Mouse (Mus musculus) liver, embryonic 11.5 days (tissue): ENCODE measurements around the gene 1700021F05Rik. TPM values are rescaled to one million over a fixed set of nuclear protein-coding genes. Genes with fewer than 3 reads are reported as not detected.

Experiments
- ATAC-seq: fragments of 200-750 bp; cut with Nextera tagmentation; replicated peaks from 2 replicates; pipeline ENCODE4 v1.8.0; 2017; ENCODE audit warnings: moderate number of reproducible peaks, mild to moderate bottlenecking, moderate TSS enrichment, moderate library complexity; ENCODE audit not compliant: low FRiP score
- DNase-seq: peaks from one replicate; pipeline ENCODE4 v3.0.0-alpha.2; 2017; ENCODE audit warnings: low spot score
- H3K27ac ChIP-seq: fragments of 300-500 bp; sonication (generic); 2 replicates; pipeline ENCODE4 v1.5.1; 2014; ENCODE audit warnings: mild to moderate bottlenecking, low read depth, low read length, control low read depth
- H3K27me3 ChIP-seq: fragments of 300-500 bp; sonication (generic); replicated peaks from 2 replicates; pipeline ENCODE4 v1.6.1; 2014; ENCODE audit warnings: low read length, mixed read lengths; ENCODE audit not compliant: control insufficient read depth, insufficient read depth
- H3K36me3 ChIP-seq: fragments of 300-500 bp; sonication (generic); 2 replicates; pipeline ENCODE4 v1.6.1; 2014; ENCODE audit warnings: mild to moderate bottlenecking, low read length, moderate library complexity, mixed read lengths; ENCODE audit not compliant: control insufficient read depth, insufficient read depth
- H3K4me1 ChIP-seq: fragments of 300-500 bp; sonication (generic); replicated peaks from 2 replicates; pipeline ENCODE4 v1.6.1; 2014; ENCODE audit warnings: low read length, mixed read lengths; ENCODE audit not compliant: control insufficient read depth, insufficient read depth
- H3K4me2 ChIP-seq: fragments of 300-500 bp; sonication (generic); 2 replicates; pipeline ENCODE4 v1.6.1; 2014; ENCODE audit warnings: mild to moderate bottlenecking, control low read depth, moderate library complexity
- H3K4me3 ChIP-seq: fragments of 300-500 bp; sonication (generic); 2 replicates; pipeline ENCODE4 v1.5.1; 2014; ENCODE audit warnings: low read depth, low read length, control low read depth
- H3K9ac ChIP-seq: fragments of 300-500 bp; sonication (generic); 2 replicates; pipeline ENCODE4 v1.6.1; 2014; ENCODE audit warnings: low read depth, low read length, control low read depth
- H3K9me3 ChIP-seq: fragments of 300-500 bp; sonication (generic); 2 replicates; pipeline ENCODE4 v1.6.1; 2016; ENCODE audit warnings: low read length, inconsistent platforms, mixed read lengths; ENCODE audit not compliant: control insufficient read depth
- WGBS: fragments of 180-500 bp; shearing (Covaris S2); extraction: QIAGEN DNeasy Blood & Tissue Kit; methylation state at CpG from one replicate; pipeline ENCODE4 v1.1.7; 2014; 5-methylcytosine and 5-hydroxymethylcytosine counted together
- polyA plus RNA-seq: library from polyadenylated mRNA; unstranded; fragments of >200 nt; fragmentation: Nextera tagmentation; extraction: Ambion mirVana; gene quantifications from 2 replicates; pipeline ENCODE4 v1.2.1, GENCODE M21; 2014

Gene 1700021F05Rik
- polyA plus RNA-seq, 1 experiment from 2014 or later = 80.7 TPM

- H3K4me3 ChIP-seq = peak overlapping the region; percentile 86
- peak overlapping the region; percentile 93 for H3K27ac ChIP-seq
- DNase-seq (peak; percentile 81), ATAC-seq (peak; percentile 56)
- peaks cover 4% of the 10 kb centered on the region; the same call in 1 of the 2 replicates for H3K27me3 ChIP-seq
- WGBS = under 1% methylated on average over 32 of the region's 32 CpGs
- H3K36me3 ChIP-seq = peaks cover 7% of the 10 kb centered on the region; the same call in 1 of the 2 replicates
- H3K9ac ChIP-seq = peak overlapping the region; percentile 87
- peaks cover 8% of the 10 kb centered on the region; the same call in 1 of the 2 replicates for H3K4me1 ChIP-seq
- no peaks in the 10 kb centered on the region for H3K9me3 ChIP-seq
- peak overlapping the region; percentile 91 for H3K4me2 ChIP-seq
Measured at GRCm38 (mm10) chr10:43578366-43578753, 37.6 kb upstream of the 1700021F05Rik start.

DNA sequence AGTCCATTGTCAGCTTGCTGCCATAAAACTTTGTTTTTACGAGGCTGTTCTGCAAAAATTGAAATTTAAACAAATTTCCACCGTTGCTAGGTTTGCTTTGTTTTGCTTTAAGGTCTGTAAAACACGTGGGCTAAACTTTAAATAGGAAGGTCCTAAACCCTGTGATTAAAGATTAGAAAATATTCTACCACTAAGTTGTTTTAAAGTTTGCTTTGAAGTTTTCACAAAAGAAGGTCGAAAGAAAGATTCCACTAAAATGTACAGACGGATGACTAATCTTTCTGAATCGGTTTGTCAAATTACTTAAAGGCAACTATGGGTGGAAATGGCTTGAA is 37.2 kb upstream of the 1700021F05Rik start, which contains the start of gene Cd24a:
Cd24a (plus strand) TSS at position 288 of the 335 bp plus-strand sequence.
- H3K4me2 ChIP-seq = peak within 1 kb of the TSS; percentile 91
- H3K27ac ChIP-seq = peak within 1 kb of the TSS; percentile 93
- no peaks in the 10 kb centered on the region for H3K9me3 ChIP-seq
- H3K36me3 ChIP-seq = peaks cover 7% of the 10 kb centered on the region; the same call in 1 of the 2 replicates
- peaks cover 8% of the 10 kb centered on the region; the same call in 1 of the 2 replicates for H3K4me1 ChIP-seq
- WGBS = 2% methylated on average over 6 of the region's 6 CpGs
- no peak for DNase-seq
- no peak for ATAC-seq
- peak within 1 kb of the TSS; percentile 86 for H3K4me3 ChIP-seq
- peaks cover 4% of the 10 kb centered on the region; the same call in 1 of the 2 replicates for H3K27me3 ChIP-seq
- H3K9ac ChIP-seq = peak within 1 kb of the TSS; percentile 87

DNA sequence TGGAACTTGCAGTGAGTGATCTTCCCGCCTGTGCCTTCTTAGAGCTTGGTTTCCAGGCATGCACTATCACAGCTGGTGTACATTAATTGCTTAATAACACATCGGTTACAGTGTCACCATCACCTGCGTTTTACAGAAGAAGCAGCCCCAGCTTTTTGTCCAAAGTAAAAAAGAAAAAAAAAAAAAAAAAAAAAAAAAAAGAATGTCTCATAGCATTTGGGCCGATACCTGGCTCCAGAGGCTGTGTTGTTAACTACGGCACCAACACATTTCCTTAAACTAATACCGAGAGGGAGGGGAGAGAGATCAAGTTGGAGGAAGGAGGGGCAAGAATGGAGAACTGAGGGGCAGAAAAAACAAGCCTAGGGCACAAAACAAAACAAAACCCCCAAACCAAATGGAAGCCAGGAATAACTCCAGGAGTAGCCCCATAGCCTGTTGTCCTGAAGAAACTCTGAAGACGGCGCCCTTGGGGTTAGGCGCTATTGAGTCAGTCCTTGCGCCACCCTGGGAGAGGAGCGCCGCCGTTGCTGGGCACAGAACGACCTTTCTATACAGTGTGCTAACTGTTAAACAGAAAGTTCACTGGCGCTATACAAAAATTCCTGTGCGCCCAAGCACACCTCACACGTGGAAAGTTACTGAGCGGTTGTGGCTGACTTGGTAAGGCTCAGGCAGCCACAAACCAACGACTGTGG is 36.7 kb upstream of the 1700021F05Rik start:
- 25% methylated on average over 19 of the region's 19 CpGs for WGBS
- H3K4me3 ChIP-seq = peak overlapping the region; percentile 86
- no peaks in the 10 kb centered on the region for H3K9me3 ChIP-seq
- DNase-seq (peak; percentile 70), ATAC-seq (no peak)
- peaks cover 8% of the 10 kb centered on the region; the same call in 1 of the 2 replicates for H3K4me1 ChIP-seq
- peak overlapping the region; percentile 91 for H3K4me2 ChIP-seq
- peaks cover 3% of the 10 kb centered on the region; the same call in 1 of the 2 replicates for H3K36me3 ChIP-seq
- H3K27me3 ChIP-seq = peaks cover 4% of the 10 kb centered on the region; the same call in 1 of the 2 replicates
- peak overlapping the region; percentile 62; the same call in 1 of the 2 replicates for H3K27ac ChIP-seq
- peak overlapping the region; percentile 87 for H3K9ac ChIP-seq

DNA sequence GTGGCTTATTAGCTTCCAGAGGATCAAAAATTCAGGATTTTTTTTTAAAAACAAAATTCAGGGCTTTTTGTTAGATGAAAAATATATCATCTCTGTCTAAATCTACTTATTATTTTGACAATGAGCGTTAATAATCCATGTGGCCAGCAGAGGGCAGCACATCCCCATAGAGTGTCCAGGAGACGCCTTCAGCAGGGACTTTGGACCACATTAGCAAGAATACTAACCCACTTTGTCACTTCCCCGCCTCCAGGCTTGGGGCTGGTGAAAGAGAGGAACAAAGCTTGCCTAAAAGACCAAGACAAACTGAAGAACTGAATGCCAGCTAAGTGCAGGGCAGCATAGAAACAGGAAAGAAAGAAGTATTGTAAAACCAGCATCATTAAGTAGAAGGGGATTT is 34.2 kb upstream of the 1700021F05Rik start:
- Histone ChIP-seq H3K27me3 (peaks cover 3% of the 10 kb centered on the region; the same call in 1 of the 2 replicates), H3K27ac (no peak overlapping the region), H3K4me3 (no peak overlapping the region), H3K9me3 (peaks cover 6% of the 10 kb centered on the region; the same call in 1 of the 2 replicates), H3K36me3 (peaks cover 2% of the 10 kb centered on the region; the same call in 1 of the 2 replicates), H3K4me2 (no peak overlapping the region), H3K4me1 (peaks cover 5% of the 10 kb centered on the region; the same call in 1 of the 2 replicates), H3K9ac (no peak overlapping the region)
- WGBS = 0% methylated on average over 3 of the region's 3 CpGs
- ATAC-seq = no peak
- peak; percentile 74 for DNase-seq

DNA sequence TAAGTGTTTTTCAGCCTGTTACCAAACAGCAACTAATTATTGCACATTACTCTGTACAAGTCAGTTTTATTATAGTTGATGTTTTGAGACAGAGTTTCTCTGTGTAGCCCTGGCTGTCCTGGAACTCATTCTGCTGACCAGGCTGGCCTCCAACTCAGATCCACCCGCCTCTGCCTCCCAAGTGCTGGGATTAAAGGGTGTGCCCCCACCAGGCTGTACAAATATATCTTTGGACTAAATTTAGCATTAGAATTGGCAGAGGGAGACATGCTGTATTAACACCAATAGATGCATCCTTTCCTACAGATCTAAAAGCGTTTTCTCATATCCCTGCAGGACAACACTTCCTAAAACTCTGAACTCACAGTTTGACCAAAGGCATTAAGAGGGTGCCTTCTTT is 33.6 kb upstream of the 1700021F05Rik start:
- H3K4me1 ChIP-seq = peaks cover 5% of the 10 kb centered on the region; the same call in 1 of the 2 replicates
- ATAC-seq (no peak), DNase-seq (no peak)
- H3K27ac ChIP-seq = no peak overlapping the region
- no peaks in the 10 kb centered on the region; the same call in 1 of the 2 replicates for H3K27me3 ChIP-seq
- WGBS = 68% methylated on average over 2 of the region's 2 CpGs
- H3K4me3 ChIP-seq = no peak overlapping the region
- peaks cover 2% of the 10 kb centered on the region; the same call in 1 of the 2 replicates for H3K36me3 ChIP-seq
- H3K9ac ChIP-seq = no peak overlapping the region
- no peak overlapping the region for H3K4me2 ChIP-seq
- H3K9me3 ChIP-seq = peaks cover 6% of the 10 kb centered on the region; the same call in 1 of the 2 replicates

- Histone ChIP-seq H3K9me3 (no peaks in the 10 kb centered on the region), H3K4me2 (no peak overlapping the region), H3K9ac (no peak overlapping the region), H3K4me1 (no peaks in the 10 kb centered on the region), H3K36me3 (no peaks in the 10 kb centered on the region), H3K27me3 (no peaks in the 10 kb centered on the region), H3K4me3 (no peak overlapping the region), H3K27ac (no peak overlapping the region)
- WGBS = 85% methylated on average over 2 of the region's 2 CpGs
- ATAC-seq = no peak
- DNase-seq = no peak
Measured at GRCm38 (mm10) chr10:43561311-43561710, 20.5 kb upstream of the 1700021F05Rik start.

DNA sequence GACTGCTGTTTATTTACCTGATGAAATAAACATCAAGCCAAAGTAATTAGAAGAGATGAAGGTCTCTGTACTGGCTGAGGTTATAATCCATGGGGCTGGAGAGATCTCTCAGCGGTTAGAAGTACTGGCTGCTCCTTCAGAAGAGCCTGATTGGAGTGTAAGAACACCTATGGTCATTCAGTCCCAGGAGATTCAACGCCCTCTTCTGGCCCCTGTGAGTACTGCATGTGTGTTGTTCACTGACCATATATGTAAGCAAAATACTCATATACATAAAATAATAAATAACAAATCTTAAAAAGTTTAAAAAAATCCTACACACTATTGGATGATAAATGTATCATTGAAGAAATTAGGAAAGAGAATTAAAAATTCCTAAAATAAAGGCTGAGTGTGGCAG is 20.0 kb upstream of the 1700021F05Rik start:
- no peak for ATAC-seq
- no peak for DNase-seq

DNA sequence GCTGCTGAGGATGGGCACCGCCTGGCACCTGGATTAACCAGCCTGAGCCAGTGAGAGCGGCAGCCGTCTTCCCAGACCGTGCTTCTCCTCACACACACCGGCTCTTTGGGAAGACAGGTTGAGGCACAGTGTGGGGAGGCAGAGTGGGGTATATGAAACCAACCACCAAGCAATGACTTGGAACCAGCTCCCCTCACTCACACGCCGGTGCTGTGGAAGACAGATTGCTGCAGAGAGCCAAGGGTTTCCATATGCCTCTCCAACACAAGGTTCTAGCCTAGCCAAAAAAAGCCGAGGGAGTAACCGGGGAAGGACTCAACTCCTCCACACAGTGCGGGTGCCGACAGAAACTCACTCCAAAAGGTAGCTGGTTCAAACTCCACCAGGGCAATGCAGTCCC is 18.5 kb upstream of the 1700021F05Rik start:
- Histone ChIP-seq H3K27ac (no peak overlapping the region), H3K27me3 (no peaks in the 10 kb centered on the region), H3K4me2 (no peak overlapping the region), H3K4me3 (no peak overlapping the region), H3K9ac (no peak overlapping the region), H3K4me1 (no peaks in the 10 kb centered on the region), H3K36me3 (no peaks in the 10 kb centered on the region), H3K9me3 (no peaks in the 10 kb centered on the region)
- DNase-seq = no peak
- no peak for ATAC-seq
- WGBS = 70% methylated on average over 11 of the region's 11 CpGs

More for the DNA sequence above, 20.0 kb upstream of the 1700021F05Rik start:
- Histone ChIP-seq H3K9ac (no peak overlapping the region), H3K9me3 (no peaks in the 10 kb centered on the region), H3K4me2 (no peak overlapping the region), H3K27me3 (no peaks in the 10 kb centered on the region), H3K4me3 (no peak overlapping the region), H3K4me1 (no peaks in the 10 kb centered on the region), H3K27ac (no peak overlapping the region), H3K36me3 (no peaks in the 10 kb centered on the region)
- WGBS = 32% methylated on average over 2 of the region's 2 CpGs
